Comparison of ENCODE assay signal across 21 mouse cellular contexts in the genomic region with DNA sequence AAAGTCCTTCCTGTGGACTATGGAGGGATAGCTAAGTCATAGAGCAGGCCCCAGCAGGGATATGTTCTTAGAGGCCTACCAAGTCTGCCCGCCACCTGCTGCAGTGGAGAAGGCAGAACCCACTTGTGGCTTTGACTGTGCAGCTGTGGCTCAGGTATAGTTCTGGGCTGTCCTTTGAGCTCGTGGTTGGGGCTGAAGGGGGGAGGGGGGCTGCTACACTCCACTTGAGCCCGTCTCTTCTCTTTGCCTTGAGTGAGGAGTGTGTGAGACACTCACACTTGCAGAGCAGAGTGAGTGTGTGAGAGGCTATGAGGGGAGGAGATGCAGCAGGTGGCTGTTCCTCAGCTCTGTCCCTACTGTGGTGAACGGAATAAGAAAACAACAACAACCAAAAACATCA. TPM values are rescaled to one million over a fixed set of nuclear protein-coding genes. Genes with fewer than 3 reads are reported as not detected.
DNase-seq lines count a peak whose midpoint lies in the region; ATAC-seq and TF ChIP-seq lines count a peak whose summit lies in the region.
"Had no signal": no experiment of that assay in that cellular context is flagged by ENCODE, and none has a peak within 500 bp of the region (broad histone marks: within the 10 kb centered on the region; RNA-seq: fewer than 3 reads in every experiment).

No protein-coding gene starts in this region.

- H3K27ac ChIP-seq in heart, embryonic 16.5 days (ENCODE audit: low read length) = no peak overlapping the region; the same call in 1 of the 2 replicates
- peak overlapping the region; percentile 34 for H3K27ac ChIP-seq in spleen, adult 2 months (ENCODE audit: insufficient read depth, low read length)
- H3K27ac ChIP-seq: embryonic facial prominence, embryonic 10.5 days; intestine, embryonic 15.5 days; kidney, postnatal 0 days; limb, embryonic 15.5 days; lung, embryonic 15.5 days; neural tube, embryonic 13.5 days had no signal

- intact Hi-C loops in heart, postnatal 36 days (cut with DNase I) = no loop called here

- H3K9me3 ChIP-seq in heart, embryonic 16.5 days (replicated peaks; ENCODE audit: control insufficient read depth, low read length) = no peaks in the 10 kb centered on the region
- H3K9me3 ChIP-seq: intestine, embryonic 15.5 days; limb, embryonic 15.5 days; lung, embryonic 15.5 days; neural tube, embryonic 13.5 days had no signal

- no peak for TF ChIP-seq CTCF in spleen, adult 2 months (IDR thresholded peaks at IDR 0.05; ENCODE audit: extremely low read depth, insufficient read depth, insufficient read length, insufficient replicate concordance)

- H3K4me2 ChIP-seq in heart, embryonic 16.5 days (ENCODE audit: low read depth, low read length) = no peak overlapping the region; the same call in 1 of the 2 replicates
- H3K4me2 ChIP-seq: heart, embryonic 11.5 days; intestine, embryonic 15.5 days; limb, embryonic 15.5 days; lung, embryonic 15.5 days; neural tube, embryonic 13.5 days had no signal

- peak; percentile 79 for ATAC-seq in heart, embryonic 16.5 days (replicated peaks; ENCODE audit: extremely low read depth, insufficient read depth, low FRiP score)
- ATAC-seq in erythroid progenitor cell, adult 5-6 weeks (replicated peaks; ENCODE audit: low FRiP score, poor library complexity, severe bottlenecking) = no peak
- ATAC-seq: forebrain, postnatal 0 days; intestine, embryonic 15.5 days had no signal

- no peak for TF ChIP-seq POLR2A in spleen, adult 2 months (IDR thresholded peaks at IDR 0.05; ENCODE audit: low read depth, low read length)

- WGBS in heart, embryonic 16.5 days = 67% methylated on average over 4 of the region's 4 CpGs
- 27% methylated on average over 4 of the region's 4 CpGs for WGBS in spleen, adult 2 months

- no peaks in the 10 kb centered on the region for H3K36me3 ChIP-seq in heart, embryonic 16.5 days (ENCODE audit: control insufficient read depth, insufficient read depth)
- H3K36me3 ChIP-seq in spleen, adult 2 months (ENCODE audit: control insufficient read depth, insufficient read depth, low read length) = no peaks in the 10 kb centered on the region
- H3K36me3 ChIP-seq: embryonic facial prominence, embryonic 10.5 days; intestine, embryonic 15.5 days; limb, embryonic 15.5 days; lung, embryonic 15.5 days; neural tube, embryonic 13.5 days had no signal

- H3K4me3 ChIP-seq in heart, embryonic 16.5 days (ENCODE audit: low read length) = no peak overlapping the region
- no peak overlapping the region for H3K4me3 ChIP-seq in spleen, adult 2 months (ENCODE audit: extremely low read depth, insufficient read depth, insufficient read length)
- H3K4me3 ChIP-seq: embryonic facial prominence, embryonic 10.5 days; erythroblast, embryonic 14.5 days; intestine, embryonic 15.5 days; limb, embryonic 15.5 days; lung, embryonic 15.5 days; neural tube, embryonic 13.5 days had no signal

- no peak overlapping the region for H3K9ac ChIP-seq in heart, embryonic 16.5 days (ENCODE audit: low read length)
- H3K9ac ChIP-seq: forebrain, postnatal 0 days; intestine, embryonic 15.5 days; limb, embryonic 15.5 days; lung, embryonic 15.5 days; neural tube, embryonic 13.5 days had no signal

- H3K27me3 ChIP-seq in heart, embryonic 16.5 days (ENCODE audit: control insufficient read depth, insufficient read depth, low read length) = no peaks in the 10 kb centered on the region
- H3K27me3 ChIP-seq in spleen, adult 2 months (ENCODE audit: control insufficient read depth, insufficient read depth, low read length) = no peaks in the 10 kb centered on the region
- H3K27me3 ChIP-seq: intestine, embryonic 15.5 days; limb, embryonic 15.5 days; lung, embryonic 15.5 days; neural tube, embryonic 13.5 days had no signal

- no peak for DNase-seq in heart, postnatal 36 days
- DNase-seq in T-cell, adult 2 months (ENCODE audit: low spot score) = peak; percentile 64
- peak in 1 of 2 experiments; percentile 46 for DNase-seq in spleen, adult 2 months (ENCODE audit: low read depth in 1 of 2, low spot score in 2 of 2)
- DNase-seq in thymus, postnatal 36 days = peak; percentile 81 to 91
- no peak for DNase-seq in left cerebral cortex, adult 8-10 months (ENCODE audit: low spot score in 2 of 2)
- DNase-seq: adrenal gland, postnatal 25 days; forebrain, postnatal 0 days; gastrocnemius, postnatal 10 days; retina, postnatal 1 day had no signal

- no peaks in the 10 kb centered on the region for H3K4me1 ChIP-seq in heart, embryonic 16.5 days (ENCODE audit: control insufficient read depth, insufficient read depth, low read length)
- peaks cover 19% of the 10 kb centered on the region; the same call in 1 of the 2 replicates for H3K4me1 ChIP-seq in spleen, adult 2 months (ENCODE audit: control insufficient read depth, insufficient read depth, insufficient read length)
- H3K4me1 ChIP-seq: embryonic facial prominence, embryonic 10.5 days; intestine, embryonic 15.5 days; limb, embryonic 15.5 days; lung, embryonic 15.5 days; neural tube, embryonic 13.5 days had no signal

RNA-seq across cellular contexts. Expression of a gene that starts 24.3 kb away (rescaled TPM):
- 3.3 and 7.6 TPM in 2 replicates for polyA plus RNA-seq in heart, embryonic 16.5 days (2015; fragmentation: Nextera tagmentation; extraction: Ambion mirVana)
- total RNA-seq in heart, postnatal 36 days (2021) = not detected
- 0.54 TPM in 1 of 2 replicates, not detected in the other for polyA plus RNA-seq in spleen, adult 2 months (2012; rRNA removed)
- total RNA-seq in erythroid progenitor cell, adult 5-6 weeks (2015; ENCODE audit: low replicate concordance) = not detected in 2 replicates
- not detected in 2 replicates for total RNA-seq in erythroid progenitor cell, adult 5-6 weeks (2017; ENCODE audit: low replicate concordance)
- not detected for total RNA-seq in left cerebral cortex, adult 8-10 months (2022)
- total RNA-seq: adrenal gland, postnatal 25 days; megakaryocyte progenitor cell, adult 5-6 weeks; MEL had no signal
- polyA plus RNA-seq: erythroblast, embryonic 14.5 days; forebrain, postnatal 0 days; heart, embryonic 11.5 days; intestine, embryonic 15.5 days; neural tube, embryonic 13.5 days had no signal

RNA-seq across cellular contexts. Expression of a gene that starts 49.4 kb away (rescaled TPM):
- polyA plus RNA-seq in heart, embryonic 16.5 days (2015; fragmentation: Nextera tagmentation; extraction: Ambion mirVana) = 5.9 and 16.8 TPM in 2 replicates
- under 1 TPM; 0.42 to 0.92 TPM for total RNA-seq in heart, postnatal 36 days (2021)
- 28.0 and 33.6 TPM in 2 replicates for polyA plus RNA-seq in spleen, adult 2 months (2012; rRNA removed)
- 4.3 and 12.2 TPM in 2 replicates for total RNA-seq in erythroid progenitor cell, adult 5-6 weeks (2015; ENCODE audit: low replicate concordance)
- total RNA-seq in erythroid progenitor cell, adult 5-6 weeks (2017; ENCODE audit: low replicate concordance) = 6.4 and 22.1 TPM in 2 replicates
- 1 to 10 TPM in 2 of 4 experiments, under 1 TPM in 2; 0.67 to 2.4 (median 1.6) TPM for total RNA-seq in left cerebral cortex, adult 8-10 months (2022)
- polyA plus RNA-seq: erythroblast, embryonic 14.5 days had no signal

Comparison
In these comparisons a context has a peak if more than half of its experiments do, and no peak if none do; other contexts are left out.
1. DNase-seq: peak in T-cell, adult 2 months (single experiment) and thymus, postnatal 36 days (2 of 2); none in heart, postnatal 36 days (0 of 2) and left cerebral cortex, adult 8-10 months (0 of 2).